ENCODE assay signal across 8 mouse cellular contexts in genomic region chr7:112918279-112918991, GRCm38 (mm10). TPM values are rescaled to one million over a fixed set of nuclear protein-coding genes. Genes with fewer than 3 reads are reported as not detected.
DNase-seq lines count a peak whose midpoint lies in the region; ATAC-seq and TF ChIP-seq lines count a peak whose summit lies in the region.
"Had no signal": no experiment of that assay in that cellular context is flagged by ENCODE, and none has a peak within 500 bp of the region (broad histone marks: within the 10 kb centered on the region; RNA-seq: fewer than 3 reads in every experiment).

No protein-coding gene starts in this region.

- no peaks in the 10 kb centered on the region for H3K79me2 ChIP-seq in C2C12 (ENCODE audit: control insufficient read depth, insufficient read depth)

- H3K27ac ChIP-seq in embryonic facial prominence, embryonic 10.5 days (replicated peaks) = peak overlapping the region; percentile 51
- H3K27ac ChIP-seq in heart, embryonic 12.5 days (ENCODE audit: poor library complexity, severe bottlenecking) = no peak overlapping the region
- H3K27ac ChIP-seq: liver, embryonic 13.5 days had no signal

- no peak overlapping the region; the same call in 1 of the 2 replicates for H3K9ac ChIP-seq in heart, embryonic 12.5 days
- H3K9ac ChIP-seq: liver, embryonic 13.5 days had no signal

- peak overlapping the region; percentile 49 for H3K4me2 ChIP-seq in heart, embryonic 12.5 days
- H3K4me2 ChIP-seq: liver, embryonic 13.5 days had no signal

- 63% methylated on average over 22 of the region's 22 CpGs for whole genome bisulfite sequencing in embryonic facial prominence, embryonic 10.5 days
- WGBS in heart, embryonic 12.5 days = 46% methylated on average over 22 of the region's 22 CpGs

- H3K79me3 ChIP-seq in C2C12 (ENCODE audit: low read depth) = no peaks in the 10 kb centered on the region

- H3K36me3 ChIP-seq in C2C12 (ENCODE audit: control insufficient read depth, insufficient read depth) = no peaks in the 10 kb centered on the region
- no peaks in the 10 kb centered on the region for H3K36me3 ChIP-seq in embryonic facial prominence, embryonic 10.5 days (replicated peaks)
- no peaks in the 10 kb centered on the region for H3K36me3 ChIP-seq in heart, embryonic 12.5 days
- H3K36me3 ChIP-seq: liver, embryonic 13.5 days had no signal

- peak overlapping the region; percentile 7 for H3K4me3 ChIP-seq in C2C12 (ENCODE audit: insufficient read depth, poor library complexity, severe bottlenecking)
- H3K4me3 ChIP-seq in embryonic facial prominence, embryonic 10.5 days = no peak overlapping the region
- no peak overlapping the region for H3K4me3 ChIP-seq in heart, embryonic 12.5 days
- H3K4me3 ChIP-seq: liver, embryonic 13.5 days had no signal

- TF ChIP-seq CTCF in C2C12 (IDR thresholded peaks at IDR 0.05; ENCODE audit: control insufficient read depth, insufficient read depth, insufficient read length) = no peak

- no peak for ATAC-seq in heart, embryonic 12.5 days (ENCODE audit: insufficient number of reproducible peaks, low FRiP score)
- peak; percentile 59 for ATAC-seq in megakaryocyte progenitor cell, adult 5-6 weeks (replicated peaks; ENCODE audit: poor library complexity)

- no peaks in the 10 kb centered on the region for H3K9me3 ChIP-seq in embryonic facial prominence, embryonic 10.5 days
- H3K9me3 ChIP-seq in heart, embryonic 12.5 days (replicated peaks) = no peaks in the 10 kb centered on the region
- H3K9me3 ChIP-seq: liver, embryonic 13.5 days had no signal

- peak; percentile 20 for DNase-seq in ES-CJ7 (ENCODE audit: low read depth, low spot score)
- DNase-seq in embryonic facial prominence, embryonic 10.5 days (ENCODE audit: low spot score) = peak; percentile 29
- DNase-seq in urinary bladder, postnatal 10 days (ENCODE audit: low spot score) = no peak
- no peak for DNase-seq in urinary bladder, postnatal 14 days (ENCODE audit: low spot score)
- DNase-seq: liver, embryonic 13.5 days had no signal

- peaks cover 37% of the 10 kb centered on the region for H3K4me1 ChIP-seq in embryonic facial prominence, embryonic 10.5 days
- H3K4me1 ChIP-seq in heart, embryonic 12.5 days (replicated peaks) = peaks cover 14% of the 10 kb centered on the region
- H3K4me1 ChIP-seq: liver, embryonic 13.5 days had no signal

- peak overlapping the region; percentile 28 for H3ac ChIP-seq in C2C12 (ENCODE audit: control insufficient read depth, insufficient read length, low read depth)

- H3K27me3 ChIP-seq in C2C12 (ENCODE audit: control insufficient read depth, insufficient read depth, insufficient read length) = no peaks in the 10 kb centered on the region
- peaks cover 12% of the 10 kb centered on the region; the same call in 1 of the 2 replicates for H3K27me3 ChIP-seq in embryonic facial prominence, embryonic 10.5 days (replicated peaks; ENCODE audit: low read depth, poor library complexity, severe bottlenecking)
- H3K27me3 ChIP-seq in heart, embryonic 12.5 days (replicated peaks) = no peaks in the 10 kb centered on the region; the same call in 1 of the 2 replicates
- H3K27me3 ChIP-seq: liver, embryonic 13.5 days had no signal

TF ChIP-seq in C2C12, 6 proteins besides CTCF, POLR2A, EP300 and RAD21:
- TF ChIP-seq FOSL1 (IDR thresholded peaks at IDR 0.05; ENCODE audit: insufficient read depth, low read length, poor library complexity, severe bottlenecking) (no peak), CEBPB (IDR thresholded peaks at IDR 0.05; ENCODE audit: low read depth) (no peak), USF1 (IDR thresholded peaks at IDR 0.05; ENCODE audit: low read depth) (no peak), MAX (IDR thresholded peaks at IDR 0.05) (no peak), MYOG (IDR thresholded peaks at IDR 0.05; ENCODE audit: control insufficient read depth, extremely low read depth, insufficient read length) (no peak), MYOD1 (IDR thresholded peaks at IDR 0.05; ENCODE audit: control insufficient read depth, insufficient read length, low read depth) (no peak)

RNA-seq across cellular contexts. Expression of gene Rassf10, which starts 35.3 kb away (rescaled TPM):
- not detected for polyA plus RNA-seq in C2C12 (2012; fragmentation: generic; extraction: Trizol)
- 1.6 and 2.3 TPM in 2 replicates for polyA plus RNA-seq in embryonic facial prominence, embryonic 10.5 days (2016; fragmentation: Nextera tagmentation; extraction: Ambion mirVana)
- 2.7 and 2.8 TPM in 2 replicates for polyA plus RNA-seq in heart, embryonic 12.5 days (2016; fragmentation: Nextera tagmentation; extraction: Ambion mirVana)
- total RNA-seq in megakaryocyte progenitor cell, adult 5-6 weeks (2015) = 0.07 and 0.10 TPM in 2 replicates
- 0.08 and 0.10 TPM in 2 replicates for total RNA-seq in megakaryocyte progenitor cell, adult 5-6 weeks (2017)

Comparison
In these comparisons a context has a peak if more than half of its experiments do, and no peak if none do; other contexts are left out.
1. DNase-seq: peak in ES-CJ7 (single experiment) and embryonic facial prominence, embryonic 10.5 days (single experiment); none in urinary bladder, postnatal 10 days (single experiment) and urinary bladder, postnatal 14 days (single experiment).